In the genomic region with DNA sequence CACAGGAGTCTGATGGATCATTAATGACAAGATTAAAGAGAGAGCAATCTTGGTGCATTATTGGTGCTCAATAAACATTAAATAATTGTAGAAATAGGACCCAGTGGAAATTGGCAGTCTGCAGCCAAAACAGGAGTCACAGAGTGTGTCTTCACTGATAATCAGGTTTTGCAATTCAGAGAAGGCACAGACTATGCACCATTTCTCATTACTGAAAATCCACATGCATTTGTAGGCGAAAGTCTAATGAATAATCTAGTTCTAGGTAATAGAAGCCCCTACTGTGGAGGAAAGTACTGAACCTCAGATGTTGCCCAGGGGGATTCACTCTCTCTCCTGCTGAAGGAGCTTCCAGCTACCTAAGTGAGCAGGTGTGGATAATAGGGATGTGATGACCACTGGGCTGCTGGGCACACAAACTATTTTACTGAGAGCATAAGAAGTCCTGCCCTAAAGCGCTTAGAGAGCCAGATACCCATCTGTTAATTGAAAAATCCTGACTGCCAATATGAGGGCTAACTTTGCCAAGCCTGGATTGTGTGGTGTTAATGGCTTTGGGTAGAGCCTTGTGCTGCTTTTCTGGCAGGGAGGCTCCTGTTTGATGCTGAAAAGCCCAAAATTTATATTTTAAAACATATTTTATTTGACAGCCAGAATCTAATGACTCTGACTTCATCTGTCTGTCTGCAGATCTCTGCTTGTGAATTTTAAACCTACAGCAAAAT, we compare ENCODE assay signal across 20 mouse cellular contexts.
DNase-seq lines count a peak whose midpoint lies in the region; ATAC-seq and TF ChIP-seq lines count a peak whose summit lies in the region.
"Had no signal": no experiment of that assay in that cellular context is flagged by ENCODE, and none has a peak within 500 bp of the region (broad histone marks: within the 10 kb centered on the region; RNA-seq: fewer than 3 reads in every experiment).

No protein-coding gene starts in this region.

- TF ChIP-seq CTCF in liver, postnatal 0 days (IDR thresholded peaks at IDR 0.05; ENCODE audit: low read depth) = no peak

- H3K4me2 ChIP-seq in hindbrain, embryonic 13.5 days = no peak overlapping the region
- no peak overlapping the region for H3K4me2 ChIP-seq in midbrain, embryonic 11.5 days
- H3K4me2 ChIP-seq in midbrain, embryonic 16.5 days (ENCODE audit: low read length) = no peak overlapping the region
- H3K4me2 ChIP-seq in forebrain, embryonic 16.5 days (ENCODE audit: low read length) = no peak overlapping the region
- H3K4me2 ChIP-seq in neural tube, embryonic 15.5 days = no peak overlapping the region
- H3K4me2 ChIP-seq in liver, postnatal 0 days (ENCODE audit: low read depth, low read length) = no peak overlapping the region
- H3K4me2 ChIP-seq: embryonic facial prominence, embryonic 15.5 days; heart, embryonic 13.5 days; midbrain, embryonic 12.5 days; stomach, embryonic 15.5 days had no signal

- no peak overlapping the region for H3K4me3 ChIP-seq in hindbrain, embryonic 13.5 days
- no peak overlapping the region for H3K4me3 ChIP-seq in hindbrain, embryonic 10.5 days
- no peak overlapping the region for H3K4me3 ChIP-seq in midbrain, embryonic 11.5 days (ENCODE audit: low read depth, low read length)
- no peak overlapping the region for H3K4me3 ChIP-seq in midbrain, embryonic 16.5 days (ENCODE audit: low read depth, low read length)
- no peak overlapping the region for H3K4me3 ChIP-seq in forebrain, embryonic 16.5 days (replicated peaks; ENCODE audit: low read length)
- no peak overlapping the region for H3K4me3 ChIP-seq in neural tube, embryonic 15.5 days (replicated peaks)
- no peak overlapping the region for H3K4me3 ChIP-seq in liver, postnatal 0 days (ENCODE audit: low read depth, low read length)
- H3K4me3 ChIP-seq: embryonic facial prominence, embryonic 15.5 days; gastrocnemius, adult 2 months; heart, embryonic 13.5 days; midbrain, embryonic 12.5 days; stomach, embryonic 15.5 days had no signal

- no peak overlapping the region for H3K9ac ChIP-seq in hindbrain, embryonic 13.5 days
- no peak overlapping the region for H3K9ac ChIP-seq in midbrain, embryonic 11.5 days (ENCODE audit: low read length)
- no peak overlapping the region for H3K9ac ChIP-seq in midbrain, embryonic 16.5 days (ENCODE audit: low read depth, low read length)
- no peak overlapping the region for H3K9ac ChIP-seq in forebrain, embryonic 16.5 days (replicated peaks; ENCODE audit: low read depth, low read length)
- no peak overlapping the region for H3K9ac ChIP-seq in neural tube, embryonic 15.5 days (replicated peaks)
- no peak overlapping the region for H3K9ac ChIP-seq in liver, postnatal 0 days (replicated peaks)
- H3K9ac ChIP-seq: embryonic facial prominence, embryonic 15.5 days; heart, embryonic 13.5 days; midbrain, embryonic 12.5 days; stomach, embryonic 15.5 days had no signal

- H3K27ac ChIP-seq in hindbrain, embryonic 13.5 days = no peak overlapping the region
- H3K27ac ChIP-seq in hindbrain, embryonic 10.5 days = no peak overlapping the region
- no peak overlapping the region for H3K27ac ChIP-seq in midbrain, embryonic 11.5 days (ENCODE audit: low read depth, low read length)
- H3K27ac ChIP-seq in midbrain, embryonic 16.5 days (ENCODE audit: low read length) = no peak overlapping the region
- no peak overlapping the region for H3K27ac ChIP-seq in forebrain, embryonic 16.5 days (ENCODE audit: low read length)
- no peak overlapping the region for H3K27ac ChIP-seq in neural tube, embryonic 15.5 days (replicated peaks)
- no peak overlapping the region for H3K27ac ChIP-seq in liver, postnatal 0 days (ENCODE audit: low read depth)
- H3K27ac ChIP-seq: embryonic facial prominence, embryonic 15.5 days; gastrocnemius, adult 2 months; heart, embryonic 13.5 days; kidney, postnatal 0 days; macrophage; midbrain, embryonic 12.5 days; stomach, embryonic 15.5 days had no signal

- ATAC-seq in hindbrain, embryonic 13.5 days (ENCODE audit: low FRiP score) = 0 out of 2 replicates have a peak, but pooled peaks have one; percentile 43
- ATAC-seq in midbrain, embryonic 11.5 days (ENCODE audit: low FRiP score) = no peak
- ATAC-seq in midbrain, embryonic 16.5 days = no peak
- peak; percentile 92 for ATAC-seq in forebrain, embryonic 16.5 days
- ATAC-seq in neural tube, embryonic 15.5 days (ENCODE audit: low FRiP score) = peak; percentile 72; the same call in 1 of the 2 replicates
- ATAC-seq in liver, postnatal 0 days = no peak
- ATAC-seq: intestine, postnatal 0 days had no signal

- H3K27me3 ChIP-seq in hindbrain, embryonic 13.5 days = no peaks in the 10 kb centered on the region
- no peaks in the 10 kb centered on the region for H3K27me3 ChIP-seq in hindbrain, embryonic 10.5 days (ENCODE audit: insufficient read depth, poor library complexity, severe bottlenecking)
- no peaks in the 10 kb centered on the region for H3K27me3 ChIP-seq in midbrain, embryonic 11.5 days (ENCODE audit: control insufficient read depth, insufficient read depth, low read length)
- H3K27me3 ChIP-seq in midbrain, embryonic 16.5 days (ENCODE audit: control insufficient read depth, insufficient read depth, low read depth, low read length) = no peaks in the 10 kb centered on the region
- H3K27me3 ChIP-seq in forebrain, embryonic 16.5 days (replicated peaks; ENCODE audit: control insufficient read depth, insufficient read depth, low read length) = no peaks in the 10 kb centered on the region
- H3K27me3 ChIP-seq in neural tube, embryonic 15.5 days (replicated peaks) = no peaks in the 10 kb centered on the region
- no peaks in the 10 kb centered on the region for H3K27me3 ChIP-seq in liver, postnatal 0 days (ENCODE audit: insufficient read depth, low read length)
- H3K27me3 ChIP-seq: embryonic facial prominence, embryonic 15.5 days; heart, embryonic 13.5 days; midbrain, embryonic 12.5 days; stomach, embryonic 15.5 days had no signal

- TF ChIP-seq EP300 in liver, postnatal 0 days (IDR thresholded peaks at IDR 0.05; ENCODE audit: low read depth) = no peak

- H3K36me3 ChIP-seq in hindbrain, embryonic 13.5 days = no peaks in the 10 kb centered on the region
- no peaks in the 10 kb centered on the region for H3K36me3 ChIP-seq in hindbrain, embryonic 10.5 days
- no peaks in the 10 kb centered on the region for H3K36me3 ChIP-seq in midbrain, embryonic 11.5 days (ENCODE audit: control insufficient read depth, insufficient read depth, low read length)
- H3K36me3 ChIP-seq in midbrain, embryonic 16.5 days (ENCODE audit: control insufficient read depth, insufficient read depth, low read length) = no peaks in the 10 kb centered on the region
- H3K36me3 ChIP-seq in forebrain, embryonic 16.5 days (ENCODE audit: control insufficient read depth, insufficient read depth) = no peaks in the 10 kb centered on the region
- no peaks in the 10 kb centered on the region for H3K36me3 ChIP-seq in neural tube, embryonic 15.5 days
- no peaks in the 10 kb centered on the region for H3K36me3 ChIP-seq in liver, postnatal 0 days (replicated peaks; ENCODE audit: insufficient read depth, low read length)
- H3K36me3 ChIP-seq: embryonic facial prominence, embryonic 15.5 days; heart, embryonic 13.5 days; midbrain, embryonic 12.5 days; stomach, embryonic 15.5 days had no signal

- H3K9me3 ChIP-seq in hindbrain, embryonic 13.5 days = no peaks in the 10 kb centered on the region
- no peaks in the 10 kb centered on the region for H3K9me3 ChIP-seq in hindbrain, embryonic 10.5 days
- no peaks in the 10 kb centered on the region for H3K9me3 ChIP-seq in midbrain, embryonic 11.5 days (ENCODE audit: control insufficient read depth, low read length)
- H3K9me3 ChIP-seq in midbrain, embryonic 16.5 days (replicated peaks; ENCODE audit: control insufficient read depth, low read length, poor library complexity, severe bottlenecking) = no peaks in the 10 kb centered on the region
- H3K9me3 ChIP-seq in forebrain, embryonic 16.5 days (ENCODE audit: control insufficient read depth, low read length) = no peaks in the 10 kb centered on the region
- no peaks in the 10 kb centered on the region for H3K9me3 ChIP-seq in neural tube, embryonic 15.5 days (replicated peaks)
- H3K9me3 ChIP-seq in liver, postnatal 0 days (ENCODE audit: low read length) = no peaks in the 10 kb centered on the region
- H3K9me3 ChIP-seq: embryonic facial prominence, embryonic 15.5 days; heart, embryonic 13.5 days; midbrain, embryonic 12.5 days; stomach, embryonic 15.5 days had no signal

- 80% methylated on average over 2 of the region's 2 CpGs for WGBS in hindbrain, embryonic 13.5 days
- 90% methylated on average over 2 of the region's 2 CpGs for WGBS in hindbrain, embryonic 10.5 days
- whole genome bisulfite sequencing in midbrain, embryonic 11.5 days = 88% methylated on average over 2 of the region's 2 CpGs
- WGBS in midbrain, embryonic 16.5 days = 82% methylated on average over 2 of the region's 2 CpGs
- 68% methylated on average over 2 of the region's 2 CpGs for WGBS in forebrain, embryonic 16.5 days
- 67% methylated on average over 2 of the region's 2 CpGs for WGBS in neural tube, embryonic 15.5 days
- 67% methylated on average over 2 of the region's 2 CpGs for WGBS in liver, postnatal 0 days (ENCODE audit: insufficient replicate concordance)

- H3K4me1 ChIP-seq in hindbrain, embryonic 13.5 days (replicated peaks) = peaks cover 3% of the 10 kb centered on the region; the same call in 1 of the 2 replicates
- H3K4me1 ChIP-seq in hindbrain, embryonic 10.5 days (replicated peaks) = no peaks in the 10 kb centered on the region
- no peaks in the 10 kb centered on the region for H3K4me1 ChIP-seq in midbrain, embryonic 11.5 days (ENCODE audit: control insufficient read depth, insufficient read depth, low read length)
- no peaks in the 10 kb centered on the region for H3K4me1 ChIP-seq in midbrain, embryonic 16.5 days (ENCODE audit: control insufficient read depth, insufficient read depth, low read length)
- H3K4me1 ChIP-seq in forebrain, embryonic 16.5 days (replicated peaks; ENCODE audit: control insufficient read depth, insufficient read depth, low read length) = no peaks in the 10 kb centered on the region
- no peaks in the 10 kb centered on the region for H3K4me1 ChIP-seq in neural tube, embryonic 15.5 days
- H3K4me1 ChIP-seq in liver, postnatal 0 days (ENCODE audit: insufficient read depth) = no peaks in the 10 kb centered on the region
- H3K4me1 ChIP-seq: embryonic facial prominence, embryonic 15.5 days; heart, embryonic 13.5 days; midbrain, embryonic 12.5 days; stomach, embryonic 15.5 days had no signal

- no peak for DNase-seq in hindbrain, embryonic 10.5 days (ENCODE audit: low spot score)
- peak; percentile 17 for DNase-seq in midbrain, embryonic 11.5 days (ENCODE audit: low spot score, missing footprints)
- no peak for DNase-seq in liver, postnatal 0 days
- DNase-seq: embryo, embryonic 11 days; gastrocnemius, adult 2 months; heart, postnatal 36 days; lung, adult 2 months; right cerebral cortex, postnatal 14 days; thymus, adult 2 months had no signal

Comparison
In these comparisons a context has a peak if more than half of its experiments do, and no peak if none do; other contexts are left out.
1. ATAC-seq: peak in hindbrain, embryonic 13.5 days (single experiment), forebrain, embryonic 16.5 days (single experiment) and neural tube, embryonic 15.5 days (single experiment); none in midbrain, embryonic 11.5 days (single experiment), midbrain, embryonic 16.5 days (single experiment) and liver, postnatal 0 days (single experiment).